In genomic region chr13:69963944-69964343, GRCm38 (mm10) we compare ENCODE assay signal across 26 mouse cellular contexts.
"Had no signal": no experiment of that assay in that cellular context is flagged by ENCODE, and none has a peak within 500 bp of the region (broad histone marks: within the 10 kb centered on the region; RNA-seq: fewer than 3 reads in every experiment).

No protein-coding gene starts in this region.

- H3K27me3 ChIP-seq: heart, embryonic 13.5 days; heart, embryonic 15.5 days; hindbrain, embryonic 13.5 days; hindbrain, embryonic 15.5 days; intestine, embryonic 15.5 days; limb, embryonic 12.5 days; liver, embryonic 13.5 days had no signal

- ATAC-seq: inflammation-experienced regulatory T-cells, adult 6 months; intestine, embryonic 15.5 days; intestine, postnatal 0 days had no signal

- H3K9ac ChIP-seq: heart, embryonic 13.5 days; heart, embryonic 15.5 days; hindbrain, embryonic 13.5 days; hindbrain, embryonic 15.5 days; intestine, embryonic 15.5 days; limb, embryonic 12.5 days; liver, embryonic 13.5 days had no signal

- H3K4me3 ChIP-seq: gastrocnemius, adult 2 months; heart, adult 2 months; heart, embryonic 13.5 days; heart, embryonic 15.5 days; hindbrain, embryonic 13.5 days; hindbrain, embryonic 15.5 days; intestine, embryonic 15.5 days; layer of hippocampus, adult 2 months; left cerebral cortex, adult 2 months; limb, embryonic 10.5 days; limb, embryonic 12.5 days; liver, embryonic 13.5 days had no signal

- H3K36me3 ChIP-seq: heart, embryonic 13.5 days; heart, embryonic 15.5 days; hindbrain, embryonic 13.5 days; hindbrain, embryonic 15.5 days; intestine, embryonic 15.5 days; limb, embryonic 10.5 days; limb, embryonic 12.5 days; liver, embryonic 13.5 days had no signal

- DNase-seq: gastrocnemius, adult 2 months; gastrocnemius, postnatal 10 days; gastrocnemius, postnatal 25 days; heart, adult 2 months; heart, postnatal 14 days; heart, postnatal 4 days; kidney, adult 18-20 months; kidney, adult 8-10 months; kidney, postnatal 10 days; kidney, postnatal 25 days; kidney, postnatal 4 days; liver; liver, embryonic 13.5 days had no signal

- H3K9me3 ChIP-seq: heart, embryonic 13.5 days; heart, embryonic 15.5 days; hindbrain, embryonic 13.5 days; hindbrain, embryonic 15.5 days; intestine, embryonic 15.5 days; limb, embryonic 10.5 days; limb, embryonic 12.5 days; liver, embryonic 13.5 days had no signal

- H3K27ac ChIP-seq: gastrocnemius, adult 2 months; heart, adult 2 months; heart, embryonic 13.5 days; heart, embryonic 15.5 days; hindbrain, embryonic 13.5 days; hindbrain, embryonic 15.5 days; intestine, embryonic 15.5 days; layer of hippocampus, adult 2 months; left cerebral cortex, adult 2 months; limb, embryonic 10.5 days; limb, embryonic 12.5 days; liver, embryonic 13.5 days had no signal

- H3K4me1 ChIP-seq: heart, embryonic 13.5 days; heart, embryonic 15.5 days; hindbrain, embryonic 13.5 days; hindbrain, embryonic 15.5 days; intestine, embryonic 15.5 days; limb, embryonic 10.5 days; limb, embryonic 12.5 days; liver, embryonic 13.5 days had no signal

- H3K4me2 ChIP-seq: heart, embryonic 11.5 days; heart, embryonic 13.5 days; heart, embryonic 15.5 days; hindbrain, embryonic 13.5 days; hindbrain, embryonic 15.5 days; intestine, embryonic 15.5 days; limb, embryonic 12.5 days; liver, embryonic 11.5 days; liver, embryonic 13.5 days had no signal
